Mouse (Mus musculus) intestine, embryonic 16.5 days (tissue): ENCODE results near the gene Nfkbia. TPM values are rescaled to one million over a fixed set of nuclear protein-coding genes. Genes with fewer than 3 reads are reported as not detected.

Source experiments
- ATAC-seq: fragments of 200-750 bp; cut with Nextera tagmentation; 2 replicates; pipeline ENCODE4 v1.8.0; 2017; ENCODE audit warnings: moderate TSS enrichment, moderate library complexity
- H3K27ac ChIP-seq: fragments of 300-500 bp; sonication (generic); 2 replicates; pipeline ENCODE4 v1.5.1; 2014; ENCODE audit warnings: mild to moderate bottlenecking, low read length
- H3K27me3 ChIP-seq: fragments of 300-500 bp; sonication (generic); replicated peaks from 2 replicates; pipeline ENCODE4 v1.6.1; 2014; ENCODE audit warnings: low read length, control low read depth, mixed read lengths; ENCODE audit not compliant: control insufficient read depth, insufficient read depth
- H3K36me3 ChIP-seq: fragments of 300-500 bp; sonication (generic); 2 replicates; pipeline ENCODE4 v1.6.1; 2014; ENCODE audit warnings: low read length, control low read depth; ENCODE audit not compliant: control insufficient read depth, insufficient read depth
- H3K4me1 ChIP-seq: fragments of 300-500 bp; sonication (generic); 2 replicates; pipeline ENCODE4 v1.6.1; 2014; ENCODE audit warnings: low read length, control low read depth, mixed read lengths; ENCODE audit not compliant: control insufficient read depth, insufficient read depth
- H3K4me2 ChIP-seq: fragments of 300-500 bp; sonication (generic); 2 replicates; pipeline ENCODE4 v1.6.1; 2014; ENCODE audit warnings: low read depth, low read length, control low read depth
- H3K4me3 ChIP-seq: fragments of 300-500 bp; sonication (generic); 2 replicates; pipeline ENCODE4 v1.5.1; 2014; ENCODE audit warnings: mild to moderate bottlenecking, low read length
- H3K9ac ChIP-seq: fragments of 300-500 bp; sonication (generic); 2 replicates; pipeline ENCODE4 v1.6.1; 2014; ENCODE audit warnings: low read depth, low read length
- H3K9me3 ChIP-seq: fragments of 300-500 bp; sonication (generic); 2 replicates; pipeline ENCODE4 v1.6.1; 2016; ENCODE audit warnings: low read length, control low read depth; ENCODE audit not compliant: control insufficient read depth
- WGBS: fragments of 180-500 bp; shearing (Covaris S2); extraction: QIAGEN DNeasy Blood & Tissue Kit; methylation state at CpG from one replicate; pipeline ENCODE4 v1.1.7; 2014; 5-methylcytosine and 5-hydroxymethylcytosine counted together
- polyA plus RNA-seq: library from polyadenylated mRNA; unstranded; fragments of >200 nt; fragmentation: Nextera tagmentation; extraction: Ambion mirVana; gene quantifications from 2 replicates; pipeline ENCODE4 v1.2.1, GENCODE M21; 2015

The Nfkbia gene
- polyA plus RNA-seq, result 75.5 and 83.8 TPM in 2 replicates

DNA sequence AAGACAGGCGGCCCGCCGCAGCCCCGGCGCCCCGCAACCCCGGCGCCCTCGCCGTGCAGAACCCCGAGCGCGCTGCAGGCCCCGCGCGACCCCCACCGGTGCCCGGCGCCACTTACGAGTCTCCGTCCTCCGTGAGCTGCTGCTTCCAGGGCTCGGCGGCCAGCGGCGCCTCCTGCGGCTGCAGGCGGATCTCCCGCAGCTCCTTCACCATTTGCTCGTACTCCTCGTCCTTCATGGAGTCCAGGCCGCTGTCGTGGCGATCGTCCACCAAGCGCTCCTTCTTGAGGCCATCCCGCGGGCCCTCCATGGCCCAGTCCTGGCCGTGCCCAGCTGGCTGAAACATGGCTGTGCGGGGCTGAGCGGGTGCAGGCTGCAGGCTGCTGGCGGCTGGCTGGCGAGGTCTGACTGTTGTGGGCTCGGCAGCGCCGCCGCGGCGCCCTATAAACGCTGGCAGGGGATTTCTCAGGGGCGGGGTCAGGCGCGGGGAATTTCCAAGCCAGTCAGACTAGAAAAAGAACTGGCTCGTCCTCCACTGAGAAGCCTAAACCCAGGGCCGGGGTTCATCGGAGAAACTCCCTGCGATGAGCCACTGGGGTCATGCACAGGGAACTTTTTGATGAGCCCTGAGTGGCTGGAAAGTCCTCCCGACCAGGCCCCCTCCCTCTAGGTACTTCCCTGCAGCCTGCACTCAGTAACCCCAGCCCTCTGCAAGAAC, at the start of gene Nfkbia:
Gene Nfkbia (minus strand): TSS at position 464 of the 715 bp plus-strand sequence.
- Histone ChIP-seq H3K27me3 (no peaks in the 10 kb centered on the region), H3K4me2 (peak within 1 kb of the TSS; percentile 88), H3K36me3 (peaks cover 12% of the 10 kb centered on the region), H3K4me1 (peaks cover 26% of the 10 kb centered on the region), H3K9me3 (no peaks in the 10 kb centered on the region), H3K27ac (peak within 1 kb of the TSS; percentile 100), H3K9ac (peak within 1 kb of the TSS; percentile 99), H3K4me3 (peak within 1 kb of the TSS; percentile 87)
- WGBS, result under 1% methylated on average over 50 of the region's 58 CpGs
- ATAC-seq, result peak; percentile 89

DNA sequence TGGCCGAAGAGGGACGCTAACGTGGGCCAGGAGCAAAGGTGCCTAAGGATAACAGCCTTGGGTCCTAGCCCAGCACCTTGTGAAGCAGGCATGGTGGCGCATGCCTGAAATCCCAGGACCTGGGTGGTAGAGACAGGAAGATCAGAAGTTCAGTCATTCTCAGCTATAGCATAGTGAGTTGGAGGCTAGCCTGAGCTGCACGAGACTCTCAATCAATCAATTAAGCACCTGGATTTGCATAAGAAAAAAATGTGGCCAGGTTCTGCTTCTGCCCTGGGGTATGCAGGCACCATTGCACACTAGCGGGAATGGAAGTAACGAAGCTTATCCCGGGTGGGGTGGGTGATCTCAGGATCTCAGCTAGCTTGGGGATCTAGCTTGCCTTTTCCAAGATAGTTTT, 46.7 kb upstream of the Nfkbia start:
- WGBS, result 69% methylated on average over 8 of the region's 8 CpGs
- Histone ChIP-seq H3K9ac (no peak overlapping the region), H3K4me2 (no peak overlapping the region), H3K9me3 (no peaks in the 10 kb centered on the region), H3K4me1 (no peaks in the 10 kb centered on the region), H3K27ac (no peak overlapping the region), H3K36me3 (no peaks in the 10 kb centered on the region), H3K27me3 (no peaks in the 10 kb centered on the region), H3K4me3 (no peak overlapping the region)
- ATAC-seq, result no peak

DNA sequence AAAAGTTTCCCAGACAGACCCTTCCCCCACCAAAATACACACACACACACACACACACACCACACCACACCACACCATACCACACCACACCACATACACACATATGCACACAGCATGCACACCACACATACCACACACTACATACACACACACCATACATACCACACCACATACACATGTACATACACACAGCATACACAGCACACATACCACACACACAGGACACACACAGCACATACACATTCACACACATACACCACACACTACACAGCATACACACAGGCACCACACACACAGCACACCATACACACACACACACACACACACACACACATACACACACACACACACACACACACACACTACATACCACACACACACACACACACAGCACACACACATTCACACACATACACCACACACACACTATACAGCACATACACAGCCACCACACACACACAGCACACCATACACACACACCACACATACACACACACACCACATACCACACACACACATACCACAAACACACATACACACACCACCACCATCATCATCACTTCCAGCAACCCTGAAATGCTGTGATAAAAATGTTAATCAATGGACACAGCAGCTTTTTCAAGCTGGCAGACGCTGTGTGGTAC, 46.0 kb upstream of the Nfkbia start:
- Histone ChIP-seq H3K4me1 (no peaks in the 10 kb centered on the region), H3K9ac (no peak overlapping the region), H3K27me3 (no peaks in the 10 kb centered on the region), H3K4me3 (no peak overlapping the region), H3K27ac (no peak overlapping the region), H3K9me3 (no peaks in the 10 kb centered on the region), H3K36me3 (no peaks in the 10 kb centered on the region), H3K4me2 (no peak overlapping the region)
- no peak; the same call in 1 of the 2 replicates for ATAC-seq
- 89% methylated on average over 1 of the region's 1 CpGs for WGBS

DNA sequence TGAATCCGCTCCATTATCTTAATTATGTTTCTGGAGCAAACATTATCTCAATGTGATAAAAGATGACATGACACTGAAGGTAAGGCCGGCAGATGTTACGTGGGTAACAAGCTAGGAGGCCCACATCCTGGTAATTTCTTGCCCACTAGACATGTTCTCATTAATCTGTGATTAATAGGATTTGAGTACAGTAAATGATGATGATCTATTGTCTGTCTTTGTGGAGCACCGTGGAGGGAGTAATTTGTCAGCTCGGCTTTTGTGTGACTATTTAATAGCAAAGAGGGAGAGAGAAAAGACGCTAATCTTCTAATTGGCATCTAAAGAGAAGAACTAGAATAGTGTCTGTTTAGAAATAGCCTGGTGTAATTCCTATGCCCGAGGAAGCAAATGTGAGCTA, 45.3 kb upstream of the Nfkbia start:
- H3K36me3 ChIP-seq, result no peaks in the 10 kb centered on the region
- no peak for ATAC-seq
- no peak overlapping the region for H3K9ac ChIP-seq
- no peaks in the 10 kb centered on the region for H3K4me1 ChIP-seq
- no peak overlapping the region for H3K4me3 ChIP-seq
- H3K4me2 ChIP-seq, result no peak overlapping the region
- no peaks in the 10 kb centered on the region for H3K27me3 ChIP-seq
- no peak overlapping the region for H3K27ac ChIP-seq
- H3K9me3 ChIP-seq, result no peaks in the 10 kb centered on the region
- WGBS, result 54% methylated on average over 7 of the region's 7 CpGs

DNA sequence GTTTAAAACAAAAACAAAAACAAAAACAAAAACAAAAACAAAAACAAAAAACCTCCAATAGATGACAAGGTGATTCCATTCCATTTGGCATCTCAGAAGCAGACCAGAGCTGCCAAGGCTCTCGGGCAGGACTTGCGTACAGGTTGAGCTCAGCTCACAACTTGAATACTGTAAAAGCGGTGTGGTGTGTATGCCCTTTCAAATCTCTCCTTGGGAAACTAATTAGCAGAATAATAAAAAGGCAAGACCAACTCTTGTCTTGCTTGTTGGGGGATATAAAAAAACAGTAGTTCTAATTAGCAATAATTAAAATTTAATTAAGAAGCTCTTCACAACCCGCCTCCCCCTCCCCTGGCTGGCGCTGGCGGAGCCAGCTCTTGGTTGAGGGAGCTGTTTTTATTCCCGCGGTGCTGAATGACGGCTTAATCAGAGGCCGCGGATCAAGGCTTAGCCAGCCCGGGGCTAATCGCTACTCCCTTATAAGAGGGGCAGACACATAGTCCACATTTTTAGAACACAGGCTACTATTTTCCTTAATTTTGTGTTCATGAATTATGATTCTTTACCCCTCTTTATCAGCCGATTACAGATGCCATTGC, 44.2 kb upstream of the Nfkbia start:
- no peak overlapping the region for H3K4me3 ChIP-seq
- H3K27ac ChIP-seq, result no peak overlapping the region
- H3K4me1 ChIP-seq, result no peaks in the 10 kb centered on the region
- H3K36me3 ChIP-seq, result no peaks in the 10 kb centered on the region
- H3K9me3 ChIP-seq, result no peaks in the 10 kb centered on the region
- no peak for ATAC-seq
- no peak overlapping the region for H3K9ac ChIP-seq
- H3K4me2 ChIP-seq, result no peak overlapping the region
- WGBS, result 8% methylated on average over 14 of the region's 14 CpGs
- H3K27me3 ChIP-seq, result no peaks in the 10 kb centered on the region

DNA sequence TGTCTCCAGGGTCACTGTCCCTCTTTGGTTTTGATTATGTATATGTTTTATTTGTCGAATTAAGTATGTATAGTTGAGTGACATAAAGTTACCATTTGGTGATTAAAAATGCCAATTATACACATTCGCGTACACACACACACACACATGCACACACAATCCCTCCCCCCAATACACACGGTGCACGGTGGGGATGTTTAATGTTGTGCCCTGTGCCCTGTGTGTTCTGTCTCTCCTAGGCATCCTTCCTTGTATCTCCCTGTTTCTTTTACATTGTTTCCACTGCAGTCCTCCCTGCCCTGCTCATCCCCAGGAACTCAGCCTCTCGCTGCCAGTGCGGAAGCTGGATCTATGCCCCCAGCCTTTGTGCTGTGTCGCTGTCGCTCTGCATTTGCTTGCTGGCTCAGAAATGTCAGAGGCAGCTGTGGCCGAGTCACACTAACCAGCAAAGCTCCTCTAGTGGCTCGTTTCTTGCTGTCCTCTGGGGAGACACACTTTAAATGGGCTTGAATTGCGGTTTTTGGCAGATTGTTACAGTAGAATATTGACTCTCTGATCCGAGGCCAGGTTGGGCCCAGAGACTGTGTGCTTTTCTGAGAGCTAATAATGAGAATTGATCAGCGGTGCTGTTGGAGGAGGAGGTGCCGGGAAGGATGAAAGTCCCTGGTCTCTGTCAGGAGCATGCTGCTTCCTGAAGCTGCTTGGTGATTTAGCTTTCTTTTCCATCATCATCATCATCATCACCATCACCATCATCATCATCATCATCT, 34.7 kb upstream of the Nfkbia start:
- H3K4me3 ChIP-seq, result no peak overlapping the region
- H3K27ac ChIP-seq, result no peak overlapping the region
- no peaks in the 10 kb centered on the region for H3K27me3 ChIP-seq
- no peak overlapping the region for H3K4me2 ChIP-seq
- no peak for ATAC-seq
- no peaks in the 10 kb centered on the region for H3K4me1 ChIP-seq
- H3K9ac ChIP-seq, result no peak overlapping the region
- 64% methylated on average over 15 of the region's 15 CpGs for WGBS
- H3K36me3 ChIP-seq, result no peaks in the 10 kb centered on the region
- H3K9me3 ChIP-seq, result no peaks in the 10 kb centered on the region

DNA sequence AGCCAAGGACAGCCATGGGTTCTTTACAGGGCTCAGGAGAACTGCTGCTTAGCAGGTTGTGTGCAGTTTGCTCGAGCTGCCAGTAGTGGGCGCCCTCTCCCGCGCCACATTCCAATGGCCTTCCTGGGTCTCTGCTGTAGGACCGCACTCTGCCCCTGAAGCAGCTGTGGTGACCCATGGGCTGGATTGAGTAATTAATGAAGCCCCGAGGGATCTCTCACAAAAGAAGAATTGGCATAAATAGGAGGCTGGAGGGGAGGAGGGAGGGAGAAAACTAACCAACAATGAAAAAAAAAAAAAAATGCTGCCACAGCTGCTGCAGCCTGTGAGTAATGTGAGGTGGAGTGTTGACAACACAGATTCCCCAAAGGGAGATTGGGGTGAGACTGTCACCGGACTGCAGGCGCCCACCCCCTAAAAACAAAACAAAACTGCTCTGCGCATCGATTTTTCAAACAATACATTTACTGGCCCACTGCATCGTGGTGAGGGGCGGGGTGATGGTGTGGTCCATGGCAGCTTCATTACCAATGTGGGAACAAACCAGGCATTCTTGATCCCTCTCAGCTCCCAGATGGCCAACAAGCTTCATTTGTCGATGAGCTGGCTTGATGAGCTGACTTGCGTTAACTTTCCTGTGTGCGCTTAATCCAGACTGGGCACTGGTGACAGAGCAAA, 25.8 kb upstream of the Nfkbia start:
- no peak for ATAC-seq
- Histone ChIP-seq H3K4me1 (no peaks in the 10 kb centered on the region), H3K4me3 (no peak overlapping the region), H3K9me3 (no peaks in the 10 kb centered on the region), H3K36me3 (no peaks in the 10 kb centered on the region), H3K27me3 (no peaks in the 10 kb centered on the region), H3K4me2 (no peak overlapping the region), H3K27ac (no peak overlapping the region), H3K9ac (no peak overlapping the region)
- WGBS, result 48% methylated on average over 15 of the region's 15 CpGs

DNA sequence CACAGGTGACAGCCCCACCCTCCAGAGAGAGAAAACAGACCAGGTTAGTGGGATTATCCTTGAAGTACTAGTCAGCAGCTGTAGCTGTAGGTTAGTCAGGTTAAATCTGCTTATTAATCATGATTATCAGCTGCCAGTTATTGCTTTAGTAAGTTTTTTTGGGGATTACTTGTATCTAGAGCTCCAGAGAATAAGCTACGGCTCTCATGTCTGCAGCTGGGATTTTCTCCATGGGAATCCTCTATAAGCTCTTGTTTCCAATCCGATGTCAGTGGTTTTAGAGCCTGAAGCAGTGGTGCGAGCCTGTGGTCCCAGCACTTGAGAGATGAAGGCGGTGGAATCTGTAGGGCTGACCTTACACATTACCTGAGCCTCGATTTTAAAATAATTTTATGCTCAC, 16.4 kb upstream of the Nfkbia start:
- Histone ChIP-seq H3K27me3 (no peaks in the 10 kb centered on the region), H3K36me3 (no peaks in the 10 kb centered on the region), H3K9ac (no peak overlapping the region), H3K27ac (no peak overlapping the region), H3K4me1 (no peaks in the 10 kb centered on the region), H3K4me2 (no peak overlapping the region), H3K9me3 (no peaks in the 10 kb centered on the region), H3K4me3 (no peak overlapping the region)
- WGBS, result 90% methylated on average over 5 of the region's 5 CpGs
- no peak for ATAC-seq
